Mouse (Mus musculus) limb, embryonic 14.5 days (tissue): ENCODE results near the gene Phactr2. TPM values are rescaled to one million over a fixed set of nuclear protein-coding genes. Genes with fewer than 3 reads are reported as not detected.
"Not testable (repeated sequence)": the region's sequence is repeated elsewhere in the genome, so short reads cannot be mapped to it uniquely, and the experiment has no call there.

Experiments
- ATAC-seq: fragments of 200-750 bp; cut with Nextera tagmentation; 2 replicates; pipeline ENCODE4 v1.8.0; 2017; ENCODE audit warnings: low read depth, moderate number of reproducible peaks, moderate TSS enrichment; ENCODE audit not compliant: low FRiP score
- DNase-seq: peaks from one replicate; pipeline ENCODE4 v3.0.0-alpha.2; 2015; ENCODE audit warnings: low spot score
- H3K27ac ChIP-seq: fragments of 300-500 bp; sonication (generic); replicated peaks from 2 replicates; pipeline ENCODE4 v1.5.1; 2014; ENCODE audit warnings: low read depth, mild to moderate bottlenecking, low read length, moderate library complexity, mixed read lengths
- H3K27me3 ChIP-seq: fragments of 300-500 bp; sonication (generic); 2 replicates; pipeline ENCODE4 v1.6.1; 2014; ENCODE audit warnings: low read length, mixed read lengths; ENCODE audit not compliant: control insufficient read depth, insufficient read depth
- H3K36me3 ChIP-seq: fragments of 300-500 bp; sonication (generic); 2 replicates; pipeline ENCODE4 v1.6.1; 2014; ENCODE audit warnings: mild to moderate bottlenecking, low read length, moderate library complexity, mixed read lengths; ENCODE audit not compliant: control insufficient read depth, insufficient read depth
- H3K4me1 ChIP-seq: fragments of 300-500 bp; sonication (generic); 2 replicates; pipeline ENCODE4 v1.6.1; 2014; ENCODE audit warnings: antibody characterized with exemption, low read length, mixed read lengths; ENCODE audit not compliant: control insufficient read depth, insufficient read depth
- H3K4me2 ChIP-seq: fragments of 300-500 bp; sonication (generic); replicated peaks from 2 replicates; pipeline ENCODE4 v1.6.1; 2014; ENCODE audit warnings: low read depth, mild to moderate bottlenecking, low read length, moderate library complexity; ENCODE audit not compliant: severe bottlenecking
- H3K4me3 ChIP-seq: fragments of 300-500 bp; sonication (generic); replicated peaks from 2 replicates; pipeline ENCODE4 v1.5.1; 2014; ENCODE audit warnings: low read length
- H3K9ac ChIP-seq: fragments of 300-500 bp; sonication (generic); 2 replicates; pipeline ENCODE4 v1.6.1; 2014; ENCODE audit warnings: mild to moderate bottlenecking, low read depth, low read length, moderate library complexity; ENCODE audit not compliant: severe bottlenecking
- H3K9me3 ChIP-seq: fragments of 300-500 bp; sonication (generic); 2 replicates; pipeline ENCODE4 v1.6.1; 2016; ENCODE audit warnings: low read length; ENCODE audit not compliant: control insufficient read depth
- POLR2A ChIP-seq: fragments of 200-500 bp; IDR thresholded peaks from 2 replicates; pipeline ENCODE4 v1.8.0; 2012; ENCODE audit warnings: inconsistent platforms, mild to moderate bottlenecking, moderate library complexity, borderline replicate concordance; ENCODE audit not compliant: insufficient read depth, insufficient read length; ENCODE audit errors: extremely low read depth
- WGBS: fragments of 180-500 bp; shearing (Covaris S2); extraction: QIAGEN DNeasy Blood & Tissue Kit; methylation state at CpG from one replicate; pipeline ENCODE4 v1.1.7; 2014; 5-methylcytosine and 5-hydroxymethylcytosine counted together
- polyA plus RNA-seq, 2 experiments: library from polyadenylated mRNA; depleted of rRNA in 1 of 2; stranded (reverse) in 1 of 2; unstranded in 1 of 2; fragments of >200 nt; fragmentation: Nextera tagmentation in 1 of 2; extraction: Ambion mirVana in 1 of 2; gene quantifications; 2 replicates each; pipeline versions ENCODE4 v1.2.1 to v1.2.3; 2012 to 2014

Phactr2 gene
- polyA plus RNA-seq, 2 experiments, result 20.0 to 36.5 TPM

GRCm38 (mm10) chr10:13470236-13470635 lies 4.0 kb downstream of the Phactr2 start:
- Histone ChIP-seq H3K4me3 (no peak overlapping the region), H3K4me2 (no peak overlapping the region), H3K27ac (no peak overlapping the region), H3K4me1 (no peaks in the 10 kb centered on the region; the same call in 1 of the 2 replicates), H3K36me3 (no peaks in the 10 kb centered on the region), H3K9ac (no peak overlapping the region), H3K27me3 (peaks cover 23% of the 10 kb centered on the region; the same call in 1 of the 2 replicates), H3K9me3 (no peaks in the 10 kb centered on the region)
- no peak for TF ChIP-seq POLR2A
- WGBS, result 94% methylated on average over 3 of the region's 3 CpGs
- ATAC-seq, result no peak
- DNase-seq, result no peak

DNA sequence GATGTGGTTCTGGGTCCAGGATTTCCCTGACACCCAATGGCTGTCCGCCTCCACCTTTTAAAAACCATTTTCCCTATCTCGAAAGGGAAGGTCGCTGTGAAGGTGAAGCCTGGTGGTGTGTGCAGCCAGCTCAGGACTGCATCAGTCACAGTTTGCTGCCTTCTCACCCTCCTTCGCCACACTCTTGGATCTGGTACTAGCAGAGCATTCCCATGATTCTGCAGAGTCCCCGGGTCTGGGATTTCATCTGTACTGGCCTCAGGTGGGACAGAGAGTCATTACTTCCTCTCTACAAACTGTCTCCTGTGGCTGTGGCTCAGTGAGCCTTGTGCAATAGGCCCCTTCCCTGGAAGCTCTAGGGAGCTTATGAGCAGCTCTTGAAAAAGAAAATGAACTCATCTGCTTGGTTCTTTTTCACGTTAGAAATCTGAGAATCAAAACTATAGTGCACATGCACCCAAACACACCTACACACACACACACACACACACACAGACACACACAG lies 6.1 kb downstream of the Phactr2 start:
- 80% methylated on average over 6 of the region's 6 CpGs for WGBS
- H3K27ac ChIP-seq, H3K4me1 ChIP-seq, H3K9ac ChIP-seq, ATAC-seq, DNase-seq, H3K9me3 ChIP-seq, H3K4me3 ChIP-seq, H3K36me3 ChIP-seq, H3K4me2 ChIP-seq: not testable (repeated sequence)
- H3K27me3 ChIP-seq, result peaks cover 14% of the 10 kb centered on the region; the same call in 1 of the 2 replicates

DNA sequence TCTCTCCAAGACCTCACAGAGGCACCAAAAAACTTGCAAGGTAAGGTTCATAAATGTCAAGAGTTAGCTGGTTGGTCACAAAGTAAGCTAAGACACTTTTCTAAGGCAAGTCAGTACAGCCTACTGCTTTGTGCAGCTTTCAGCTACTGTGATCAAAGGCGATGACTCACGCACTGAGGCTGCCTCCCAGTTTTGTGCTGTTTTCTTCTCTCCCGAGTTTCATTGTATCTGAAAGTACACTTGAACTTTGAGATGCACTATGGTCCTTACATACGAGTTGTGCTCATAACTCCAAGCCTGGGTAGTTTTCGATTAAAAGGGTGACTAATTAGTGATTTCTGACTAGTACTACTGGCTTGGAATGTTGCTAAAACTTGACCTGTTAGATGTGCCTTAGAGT lies 7.3 kb downstream of the Phactr2 start:
- H3K4me1 ChIP-seq, result no peaks in the 10 kb centered on the region
- DNase-seq (no peak), ATAC-seq (no peak)
- no peak overlapping the region for H3K4me2 ChIP-seq
- no peak for TF ChIP-seq POLR2A
- 76% methylated on average over 5 of the region's 5 CpGs for WGBS
- peaks cover 4% of the 10 kb centered on the region; the same call in 1 of the 2 replicates for H3K27me3 ChIP-seq
- H3K4me3 ChIP-seq, result no peak overlapping the region
- H3K9me3 ChIP-seq, result no peaks in the 10 kb centered on the region
- no peak overlapping the region for H3K27ac ChIP-seq
- H3K36me3 ChIP-seq, result no peaks in the 10 kb centered on the region
- no peak overlapping the region for H3K9ac ChIP-seq

- H3K27me3 ChIP-seq, ATAC-seq, H3K4me2 ChIP-seq, H3K4me1 ChIP-seq, H3K36me3 ChIP-seq, H3K27ac ChIP-seq, H3K4me3 ChIP-seq, H3K9ac ChIP-seq, DNase-seq, H3K9me3 ChIP-seq: not testable (repeated sequence)
- 86% methylated on average over 3 of the region's 3 CpGs for WGBS
These were observed 9.9 kb downstream of the Phactr2 start for GRCm38 (mm10) chr10:13464295-13464694.

- ATAC-seq (no peak), DNase-seq (no peak)
- no peaks in the 10 kb centered on the region for H3K36me3 ChIP-seq
- H3K9ac ChIP-seq, result no peak overlapping the region
- TF ChIP-seq POLR2A, result no peak
- 62% methylated on average over 13 of the region's 13 CpGs for WGBS
- H3K27ac ChIP-seq, result no peak overlapping the region
- no peak overlapping the region for H3K4me2 ChIP-seq
- no peaks in the 10 kb centered on the region for H3K9me3 ChIP-seq
- H3K27me3 ChIP-seq, result no peaks in the 10 kb centered on the region
- no peak overlapping the region for H3K4me3 ChIP-seq
- peaks cover 4% of the 10 kb centered on the region for H3K4me1 ChIP-seq
These were observed 20.8 kb downstream of the Phactr2 start for GRCm38 (mm10) chr10:13453200-13453990.
